Mouse (Mus musculus) stomach, postnatal 0 days (tissue): ENCODE measurements around the gene Gm45837.

ENCODE experiments used
- CTCF ChIP-seq: IDR thresholded peaks from 2 replicates; pipeline ENCODE4 v1.5.1; 2016; ENCODE audit warnings: antibody characterized with exemption, low read depth, mild to moderate bottlenecking, moderate library complexity
- EP300 ChIP-seq: optimal IDR thresholded peaks from 2 replicates; pipeline ENCODE3; 2016; ENCODE audit warnings: antibody characterized with exemption

DNA sequence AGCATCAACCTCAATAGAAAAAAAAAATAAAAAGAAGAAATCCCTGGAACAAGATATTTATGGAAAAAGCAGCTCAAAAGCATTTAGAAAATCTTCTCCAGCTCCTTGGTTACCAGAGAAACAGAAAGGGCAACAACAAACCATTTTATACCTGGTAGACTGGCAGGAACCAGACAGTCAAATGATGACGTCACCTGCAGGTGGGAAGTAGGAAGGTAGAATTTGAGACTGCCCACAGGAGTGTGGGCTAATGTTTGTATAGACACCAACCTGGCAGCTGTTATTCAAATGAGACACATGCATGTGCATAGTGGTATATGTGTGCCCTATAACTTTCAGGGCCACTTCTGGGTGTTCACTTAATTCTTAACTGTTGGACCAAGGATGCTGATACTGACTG is 111.0 kb downstream of the Gm45837 start:
- no peak for TF ChIP-seq EP300
- TF ChIP-seq CTCF = no peak
